Mouse (Mus musculus) stomach, postnatal 0 days (tissue): ENCODE data around the gene Nf1.

Experiments used
- CTCF ChIP-seq: IDR thresholded peaks from 2 replicates; pipeline ENCODE4 v1.5.1; 2016; ENCODE audit warnings: antibody characterized with exemption, low read depth, mild to moderate bottlenecking, moderate library complexity
- EP300 ChIP-seq: optimal IDR thresholded peaks from 2 replicates; pipeline ENCODE3; 2016; ENCODE audit warnings: antibody characterized with exemption

GRCm38 (mm10) chr11:79511970-79512369 lies 172.5 kb downstream of the Nf1 start:
- TF ChIP-seq CTCF: no peak
- no peak for TF ChIP-seq EP300
